Mouse (Mus musculus): ENCODE measurements around the gene Fkbp5.
"Not testable (repeated sequence)": the region's sequence is repeated elsewhere in the genome, so short reads cannot be mapped to it uniquely, and the experiment has no call there.

The Fkbp5 gene

GRCm38 (mm10) chr17:28517441-28517955 lies at the start of gene Fkbp5:
Gene Fkbp5 (minus strand): TSS chr17:28517527.
- peak; percentile 99 for DNase-seq

GRCm38 (mm10) chr17:28565181-28565580 lies 47.9 kb upstream of the Fkbp5 start:
- DNase-seq = no peak

GRCm38 (mm10) chr17:28561613-28562012 lies 44.3 kb upstream of the Fkbp5 start:
- no peak for DNase-seq

GRCm38 (mm10) chr17:28560598-28560997 lies 43.3 kb upstream of the Fkbp5 start, which contains the start of gene Clps:
Gene Clps (minus strand): TSS chr17:28560766.
- no peak for DNase-seq

GRCm38 (mm10) chr17:28557772-28558171 lies 40.4 kb upstream of the Fkbp5 start:
- DNase-seq = no peak

GRCm38 (mm10) chr17:28556635-28557396 lies 39.5 kb upstream of the Fkbp5 start:
- no peak for DNase-seq

- not testable (repeated sequence) for DNase-seq
Observed at GRCm38 (mm10) chr17:28554021-28554420, 36.7 kb upstream of the Fkbp5 start.

GRCm38 (mm10) chr17:28553040-28553793 lies 35.9 kb upstream of the Fkbp5 start:
- peak; percentile 96 for DNase-seq

- no peak for DNase-seq
Observed at GRCm38 (mm10) chr17:28549111-28549510, 31.8 kb upstream of the Fkbp5 start, which contains the start of gene Clpsl2. Gene Clpsl2 (plus strand): TSS chr17:28549411.

GRCm38 (mm10) chr17:28548550-28548949 lies 31.2 kb upstream of the Fkbp5 start:
- DNase-seq = no peak

- no peak for DNase-seq
Observed at GRCm38 (mm10) chr17:28546925-28547324, 29.6 kb upstream of the Fkbp5 start.

GRCm38 (mm10) chr17:28537881-28538280 lies 20.6 kb upstream of the Fkbp5 start:
- no peak for DNase-seq

GRCm38 (mm10) chr17:28533327-28533726 lies 16.0 kb upstream of the Fkbp5 start:
- no peak for DNase-seq

GRCm38 (mm10) chr17:28532557-28532956 lies 15.2 kb upstream of the Fkbp5 start:
- no peak for DNase-seq

- DNase-seq = no peak
Observed at GRCm38 (mm10) chr17:28531946-28532345, 14.6 kb upstream of the Fkbp5 start.

- no peak for DNase-seq
Observed at GRCm38 (mm10) chr17:28530506-28530905, 13.2 kb upstream of the Fkbp5 start, which contains the start of gene Armc12. Gene Armc12 (plus strand): TSS chr17:28530806.

- DNase-seq = no peak
Observed at GRCm38 (mm10) chr17:28529116-28529515, 11.8 kb upstream of the Fkbp5 start.

- DNase-seq = peak; percentile 98
Observed at GRCm38 (mm10) chr17:28528043-28528351, 10.7 kb upstream of the Fkbp5 start.

GRCm38 (mm10) chr17:28527184-28528042 lies 10.1 kb upstream of the Fkbp5 start:
- peak; percentile 94 for DNase-seq

GRCm38 (mm10) chr17:28524831-28525430 lies 7.6 kb upstream of the Fkbp5 start:
- DNase-seq = no peak

- peak; percentile 97 for DNase-seq
Observed at GRCm38 (mm10) chr17:28524009-28524695, 6.8 kb upstream of the Fkbp5 start.
